Mouse (Mus musculus): Measurements from ENCODE around the gene Mapkbp1. TPM values are rescaled to one million over a fixed set of nuclear protein-coding genes. Genes with fewer than 3 reads are reported as not detected.

The Mapkbp1 gene
- polyA plus RNA-seq, 1 experiment: 38.5 TPM

GRCm38 (mm10) chr2:120049632-120050274 is 77.3 kb downstream of the Mapkbp1 start:
- peak in 1 of 2 experiments; percentile 45 for DNase-seq (ENCODE audit: extremely low spot score in 1 of 2, low spot score in 1 of 2)

DNA sequence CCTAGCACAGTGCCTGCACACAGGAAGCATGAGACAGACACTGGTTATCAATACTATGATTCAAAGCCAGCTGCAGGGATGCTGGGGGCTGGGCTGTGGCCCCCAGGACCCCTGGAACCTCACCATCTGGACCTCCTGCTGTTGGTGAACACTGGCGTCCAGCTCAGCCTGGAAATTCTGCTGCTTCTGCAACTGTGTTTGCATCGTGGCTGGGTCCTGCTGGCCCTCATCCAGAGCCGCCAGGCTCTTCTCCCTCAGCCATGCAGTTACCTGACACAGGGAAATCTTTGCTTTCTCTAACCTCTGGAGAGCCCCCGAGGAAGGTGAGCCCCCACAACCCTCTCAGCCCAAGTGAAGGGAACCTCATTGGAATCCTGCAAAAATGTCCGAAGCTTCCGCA is 78.9 kb downstream of the Mapkbp1 start:
- no peak for DNase-seq (ENCODE audit: extremely low spot score in 1 of 2, low spot score in 1 of 2)

DNA sequence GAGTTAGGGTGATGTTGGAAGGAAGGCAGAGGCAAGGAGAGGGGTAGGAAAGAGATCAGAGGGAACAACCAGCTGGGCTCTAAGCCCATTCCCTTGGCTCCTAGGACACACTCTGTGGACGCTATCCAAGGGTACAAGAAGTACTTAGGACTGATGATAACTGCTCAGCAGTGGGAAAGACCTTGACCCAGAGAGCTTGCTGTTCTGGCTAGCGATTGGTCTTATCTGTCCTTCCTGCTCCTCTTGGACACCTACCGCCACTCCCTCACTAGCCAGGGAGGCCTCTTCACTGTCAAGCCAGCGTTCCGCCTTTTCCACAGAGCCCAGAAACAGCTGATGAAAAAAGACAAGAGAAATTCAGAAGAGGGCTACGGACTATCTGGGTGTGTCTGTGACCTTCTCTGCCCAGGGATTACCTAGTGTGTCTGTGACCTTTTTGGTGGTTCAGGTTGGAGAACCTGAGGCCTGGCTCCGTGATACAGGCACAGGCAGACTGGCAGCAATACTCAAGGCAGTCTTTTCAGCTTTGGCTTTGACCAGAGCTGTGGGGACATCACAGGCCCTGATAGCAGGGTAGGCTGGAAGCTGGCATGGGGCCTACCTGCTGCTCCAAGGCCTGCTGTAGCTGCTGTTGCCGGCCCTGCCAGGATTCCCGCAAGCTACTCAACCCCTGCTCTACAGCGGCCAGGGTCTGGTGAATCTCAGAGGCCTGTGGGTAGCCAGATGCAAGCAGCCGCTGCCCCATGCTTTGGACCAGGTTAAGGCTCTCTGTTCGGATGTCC is 82.5 kb downstream of the Mapkbp1 start:
- DNase-seq (ENCODE audit: extremely low spot score in 1 of 2, low spot score in 1 of 2): no peak

DNA sequence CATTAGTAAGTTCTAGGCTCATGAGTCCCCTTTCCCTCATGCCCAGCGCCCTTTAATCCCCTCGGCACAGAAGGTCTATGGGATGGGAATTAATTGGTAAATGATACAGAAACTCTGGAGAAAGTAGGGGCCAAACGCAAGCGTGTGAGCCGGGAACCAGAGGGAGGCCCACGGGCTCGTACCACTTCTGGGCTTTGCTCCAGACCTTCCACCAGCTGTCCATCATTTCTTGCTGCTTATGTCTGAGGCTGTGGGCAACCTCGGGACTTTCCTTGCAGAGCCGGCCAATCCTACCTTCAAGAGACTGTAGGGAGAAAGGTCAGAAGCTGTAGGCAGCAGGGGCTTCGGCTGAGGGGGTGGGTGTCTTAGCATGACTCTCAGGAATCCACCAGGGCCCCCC is 83.4 kb downstream of the Mapkbp1 start:
- DNase-seq (ENCODE audit: extremely low spot score in 1 of 2, low spot score in 1 of 2): no peak

DNA sequence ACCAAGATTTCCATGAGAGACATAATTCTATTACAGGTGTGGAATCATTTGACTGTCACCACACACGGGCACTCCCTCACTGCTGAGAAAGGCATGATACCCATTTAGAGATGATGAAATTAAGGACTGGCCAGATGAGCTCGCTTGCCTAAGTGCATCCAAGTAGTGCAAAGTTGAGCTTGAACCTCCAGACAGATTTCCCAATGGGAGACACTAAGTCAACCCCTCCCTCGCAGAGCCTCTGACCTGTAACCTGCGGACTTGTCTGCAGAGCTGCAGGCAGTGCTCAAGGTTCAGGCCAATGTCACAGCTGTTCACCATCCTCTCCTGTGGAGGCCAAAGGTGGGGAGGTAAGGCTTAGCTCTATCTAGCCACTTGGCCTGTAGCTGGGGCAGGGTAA is 86.3 kb downstream of the Mapkbp1 start:
- DNase-seq (ENCODE audit: extremely low spot score in 1 of 2, low spot score in 1 of 2): no peak

DNA sequence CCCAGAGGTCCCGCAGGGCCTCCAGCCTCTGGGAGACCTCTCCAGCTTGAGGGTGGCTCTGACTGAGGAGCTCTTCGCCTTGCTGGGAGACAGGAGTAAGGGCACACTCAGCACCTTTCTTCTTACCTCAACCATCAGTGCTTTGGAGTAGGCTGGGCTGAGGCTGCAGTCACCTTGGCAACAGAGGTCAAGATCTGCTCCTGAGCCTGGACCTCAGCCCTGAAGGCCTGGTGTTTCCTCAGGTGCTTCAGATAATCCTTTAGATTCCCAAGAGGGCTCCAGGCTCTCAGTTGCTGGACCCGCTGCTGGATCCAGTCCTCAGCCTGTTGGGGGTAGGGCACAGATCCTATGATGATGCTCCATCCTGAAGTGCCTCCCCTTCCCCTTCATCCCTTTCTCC is 87.0 kb downstream of the Mapkbp1 start:
- DNase-seq (ENCODE audit: extremely low spot score in 1 of 2, low spot score in 1 of 2): no peak

DNA sequence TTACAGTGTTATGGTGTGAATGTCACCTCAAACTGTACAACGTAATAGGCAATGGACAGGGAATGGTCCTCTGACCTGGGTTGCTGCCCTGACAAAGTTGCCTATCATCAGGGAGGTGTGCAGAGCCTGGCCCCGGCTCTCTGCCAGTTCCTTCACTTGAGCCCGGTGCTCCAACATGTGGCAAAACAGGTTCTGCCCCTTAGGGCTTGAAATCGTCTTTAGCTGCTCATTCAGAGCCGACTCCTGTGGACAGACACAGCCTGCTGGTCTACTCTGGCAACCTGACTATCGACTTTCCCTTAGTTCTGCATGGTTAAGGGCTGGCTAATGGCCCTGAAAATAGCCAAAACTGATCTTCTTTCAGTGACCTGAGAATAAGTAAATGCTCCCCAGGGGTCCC is 87.7 kb downstream of the Mapkbp1 start:
- DNase-seq (ENCODE audit: extremely low spot score in 1 of 2, low spot score in 1 of 2): no peak

GRCm38 (mm10) chr2:120060651-120061050 is 88.2 kb downstream of the Mapkbp1 start:
- DNase-seq (ENCODE audit: extremely low spot score in 1 of 2, low spot score in 1 of 2): no peak

- DNase-seq (ENCODE audit: extremely low spot score in 1 of 2, low spot score in 1 of 2): no peak
Observed at GRCm38 (mm10) chr2:120062248-120062647, 89.7 kb downstream of the Mapkbp1 start.

- no peak for DNase-seq (ENCODE audit: extremely low spot score in 1 of 2, low spot score in 1 of 2)
Observed at GRCm38 (mm10) chr2:120064639-120065038, 92.1 kb downstream of the Mapkbp1 start.

DNA sequence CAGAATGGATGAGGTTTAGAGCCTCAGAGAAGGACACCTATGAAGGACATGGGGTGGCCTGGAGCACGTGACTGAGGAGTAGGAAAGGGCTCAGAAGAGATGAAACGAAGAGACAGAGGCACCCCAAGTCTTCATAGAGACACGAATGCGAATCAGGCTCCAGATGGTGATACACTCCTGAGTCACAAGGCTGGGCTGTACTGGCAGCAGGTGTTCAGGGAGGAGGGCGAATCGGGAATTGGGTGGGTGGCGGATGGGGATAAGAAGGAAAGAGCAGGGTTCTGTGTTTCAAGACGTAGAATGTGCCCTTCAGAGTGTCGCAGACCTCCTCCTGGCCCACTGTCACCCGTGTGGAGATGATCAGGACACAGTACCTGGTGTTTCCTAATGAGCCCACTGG is 92.7 kb downstream of the Mapkbp1 start:
- peak in 1 of 2 experiments; percentile 51 for DNase-seq (ENCODE audit: extremely low spot score in 1 of 2, low spot score in 1 of 2)

DNA sequence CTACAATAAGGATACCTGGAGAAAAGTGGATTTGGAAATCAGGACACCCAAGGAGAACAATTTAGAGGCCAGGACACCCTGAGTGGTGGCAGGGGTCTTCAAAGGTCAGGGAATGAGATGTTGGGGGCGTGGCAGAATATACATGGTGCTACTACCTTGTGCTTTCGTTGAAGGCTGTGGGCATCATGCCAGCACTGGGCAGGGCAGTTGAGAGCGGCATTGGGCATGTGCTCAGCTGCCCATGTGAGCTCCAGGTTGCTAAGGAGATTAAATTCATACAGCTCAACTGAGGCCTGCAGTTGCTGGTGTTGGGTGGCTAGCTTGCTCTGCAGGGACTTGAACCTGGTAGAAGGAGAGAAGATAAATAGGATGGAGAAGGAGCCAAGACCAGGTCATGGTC is 93.7 kb downstream of the Mapkbp1 start:
- DNase-seq (ENCODE audit: extremely low spot score in 1 of 2, low spot score in 1 of 2): no peak

DNA sequence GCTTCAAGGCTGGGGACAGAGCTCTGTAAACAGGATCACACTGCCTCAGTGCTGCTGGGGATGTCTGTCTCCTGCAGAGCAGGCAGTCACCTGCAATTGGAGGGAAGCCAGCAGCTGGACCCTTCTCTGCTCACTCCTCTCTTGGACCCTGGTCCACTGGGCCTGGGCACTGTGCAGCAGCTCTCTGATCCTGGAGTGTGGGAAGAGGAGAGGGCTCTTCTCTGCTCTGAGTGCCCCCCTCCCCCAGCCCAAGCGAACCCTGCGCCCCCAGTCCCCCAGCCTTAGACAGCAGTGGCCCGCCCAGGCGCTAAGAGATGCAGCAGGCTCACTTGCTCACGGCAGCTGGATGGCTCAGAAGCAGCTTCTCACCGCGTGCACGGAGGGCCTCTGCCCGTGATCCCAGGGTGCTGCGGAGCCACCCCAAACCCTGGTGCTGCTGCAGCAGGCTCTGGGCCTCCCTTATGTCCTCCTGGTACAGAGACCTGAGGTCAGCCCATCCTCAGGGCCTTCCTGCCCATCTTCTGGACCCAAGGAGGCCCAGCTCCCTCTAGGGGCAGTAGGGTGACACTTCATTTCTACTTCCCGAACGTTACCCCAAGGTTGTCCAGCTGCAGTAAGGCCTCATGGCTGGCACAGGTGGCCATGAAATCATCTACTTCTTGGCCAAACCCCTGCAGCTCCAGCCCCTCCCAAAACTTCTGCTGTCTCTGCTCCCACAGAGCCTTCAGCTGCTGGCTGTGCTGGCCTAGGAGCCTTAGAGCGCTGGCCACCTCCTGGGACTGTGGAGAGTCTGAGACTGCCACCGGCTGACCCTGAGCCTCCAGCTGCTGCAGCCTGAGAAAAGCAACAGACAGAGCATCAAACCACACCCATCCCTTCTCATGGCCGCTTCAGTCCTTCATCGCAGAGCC is 96.3 kb downstream of the Mapkbp1 start:
- DNase-seq (ENCODE audit: extremely low spot score in 1 of 2, low spot score in 1 of 2): no peak

- DNase-seq (ENCODE audit: extremely low spot score in 1 of 2, low spot score in 1 of 2): peak; percentile 69 to 84
Observed at GRCm38 (mm10) chr2:120069466-120069990, 97.0 kb downstream of the Mapkbp1 start.

GRCm38 (mm10) chr2:120074096-120074495 is 101.6 kb downstream of the Mapkbp1 start:
- DNase-seq (ENCODE audit: extremely low spot score in 1 of 2, low spot score in 1 of 2): no peak

- DNase-seq (ENCODE audit: extremely low spot score in 1 of 2, low spot score in 1 of 2): peak in 1 of 2 experiments; percentile 56
Observed at GRCm38 (mm10) chr2:120076076-120076705, 103.7 kb downstream of the Mapkbp1 start.

Data from frontal cortex, adult 2 months (tissue).